Mouse (Mus musculus) small intestine, adult 2 months (tissue): ENCODE measurements around the gene Mrps6. TPM values are rescaled to one million over a fixed set of nuclear protein-coding genes. Genes with fewer than 3 reads are reported as not detected.

Experiments used
- H3K27ac ChIP-seq: fragments of 200-500 bp; 2 replicates; pipeline ENCODE4 v1.5.1; 2012; ENCODE audit warnings: low read depth, low read length, control low read depth, inconsistent platforms; ENCODE audit not compliant: insufficient read depth
- H3K27me3 ChIP-seq: fragments of 200-500 bp; 2 replicates; pipeline ENCODE4 v1.6.1; 2012; ENCODE audit warnings: mild to moderate bottlenecking, moderate library complexity, low read length, inconsistent platforms; ENCODE audit not compliant: control insufficient read depth, insufficient read depth
- H3K36me3 ChIP-seq: fragments of 200-500 bp; 2 replicates; pipeline ENCODE4 v1.6.1; 2012; ENCODE audit warnings: mild to moderate bottlenecking, low read length, control low read depth, inconsistent platforms; ENCODE audit not compliant: control insufficient read depth, insufficient read depth
- H3K4me1 ChIP-seq: fragments of 200-500 bp; 2 replicates; pipeline ENCODE4 v1.6.1; 2012; ENCODE audit warnings: low read length, inconsistent platforms, mixed read lengths; ENCODE audit not compliant: control insufficient read depth, insufficient read depth, insufficient read length
- H3K4me3 ChIP-seq: fragments of 200-500 bp; 2 replicates; pipeline ENCODE4 v1.5.1; 2012; ENCODE audit warnings: low read depth, mild to moderate bottlenecking, control low read depth, inconsistent platforms, low read length, moderate library complexity
- CTCF ChIP-seq: fragments of 200-500 bp; IDR thresholded peaks from 2 replicates; pipeline ENCODE4 v1.5.1; 2012; ENCODE audit warnings: low read depth, mild to moderate bottlenecking, control low read depth, inconsistent platforms, low read length, moderate library complexity, mixed read lengths; ENCODE audit not compliant: insufficient replicate concordance, insufficient read length; ENCODE audit errors: extremely low read depth
- POLR2A ChIP-seq: fragments of 200-500 bp; IDR thresholded peaks from 2 replicates; pipeline ENCODE4 v1.6.1; 2012; ENCODE audit warnings: low read depth, mild to moderate bottlenecking, control low read depth, inconsistent platforms, low read length, moderate library complexity
- WGBS: fragments of 180-500 bp; shearing (Covaris S2); methylation state at CpG from one replicate; pipeline ENCODE4 v1.1.7; 2018; 5-methylcytosine and 5-hydroxymethylcytosine counted together
- polyA plus RNA-seq: library from polyadenylated mRNA; depleted of rRNA; stranded (reverse); fragments of >200 nt; gene quantifications from 2 replicates; pipeline ENCODE4 v1.2.3, GENCODE M21; 2012

Gene Mrps6
- polyA plus RNA-seq, 1 experiment: 6.9 TPM

GRCm38 (mm10) chr16:92056711-92057110 is 1.4 kb upstream of the Mrps6 start:
- 68% methylated on average over 2 of the region's 2 CpGs for WGBS
- Histone ChIP-seq H3K4me3 (no peak overlapping the region), H3K27me3 (no peaks in the 10 kb centered on the region), H3K36me3 (peaks cover 2% of the 10 kb centered on the region; the same call in 1 of the 2 replicates), H3K27ac (no peak overlapping the region), H3K4me1 (peaks cover 8% of the 10 kb centered on the region)
- no peak for TF ChIP-seq POLR2A
- no peak for TF ChIP-seq CTCF

DNA sequence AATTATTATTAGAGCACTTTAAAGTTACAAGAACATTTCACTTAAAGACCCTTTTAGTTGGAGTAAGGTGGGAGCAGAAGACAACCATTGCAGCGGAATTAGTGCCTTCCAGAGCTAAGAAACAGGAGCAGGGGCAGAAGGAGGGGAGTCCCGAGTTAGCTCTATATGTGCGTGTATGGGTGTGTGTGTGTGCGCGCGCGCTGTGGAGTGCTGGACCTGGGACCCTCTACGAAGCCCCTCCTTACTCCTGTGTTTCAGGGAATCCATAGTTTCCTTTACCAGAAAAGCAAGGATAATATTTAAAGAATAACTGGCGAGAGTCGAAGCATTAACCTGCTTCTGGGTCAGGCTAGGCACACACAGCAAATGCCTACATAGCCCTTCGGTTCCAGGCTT is 616 bp upstream of the Mrps6 start:
- 5% methylated on average over 11 of the region's 11 CpGs for WGBS
- H3K27me3 ChIP-seq: no peaks in the 10 kb centered on the region
- H3K4me3 ChIP-seq: peak overlapping the region; percentile 100
- no peak for TF ChIP-seq CTCF
- TF ChIP-seq POLR2A: no peak
- peaks cover 2% of the 10 kb centered on the region; the same call in 1 of the 2 replicates for H3K36me3 ChIP-seq
- no peak overlapping the region; the same call in 1 of the 2 replicates for H3K27ac ChIP-seq
- peaks cover 5% of the 10 kb centered on the region; the same call in 1 of the 2 replicates for H3K4me1 ChIP-seq

DNA sequence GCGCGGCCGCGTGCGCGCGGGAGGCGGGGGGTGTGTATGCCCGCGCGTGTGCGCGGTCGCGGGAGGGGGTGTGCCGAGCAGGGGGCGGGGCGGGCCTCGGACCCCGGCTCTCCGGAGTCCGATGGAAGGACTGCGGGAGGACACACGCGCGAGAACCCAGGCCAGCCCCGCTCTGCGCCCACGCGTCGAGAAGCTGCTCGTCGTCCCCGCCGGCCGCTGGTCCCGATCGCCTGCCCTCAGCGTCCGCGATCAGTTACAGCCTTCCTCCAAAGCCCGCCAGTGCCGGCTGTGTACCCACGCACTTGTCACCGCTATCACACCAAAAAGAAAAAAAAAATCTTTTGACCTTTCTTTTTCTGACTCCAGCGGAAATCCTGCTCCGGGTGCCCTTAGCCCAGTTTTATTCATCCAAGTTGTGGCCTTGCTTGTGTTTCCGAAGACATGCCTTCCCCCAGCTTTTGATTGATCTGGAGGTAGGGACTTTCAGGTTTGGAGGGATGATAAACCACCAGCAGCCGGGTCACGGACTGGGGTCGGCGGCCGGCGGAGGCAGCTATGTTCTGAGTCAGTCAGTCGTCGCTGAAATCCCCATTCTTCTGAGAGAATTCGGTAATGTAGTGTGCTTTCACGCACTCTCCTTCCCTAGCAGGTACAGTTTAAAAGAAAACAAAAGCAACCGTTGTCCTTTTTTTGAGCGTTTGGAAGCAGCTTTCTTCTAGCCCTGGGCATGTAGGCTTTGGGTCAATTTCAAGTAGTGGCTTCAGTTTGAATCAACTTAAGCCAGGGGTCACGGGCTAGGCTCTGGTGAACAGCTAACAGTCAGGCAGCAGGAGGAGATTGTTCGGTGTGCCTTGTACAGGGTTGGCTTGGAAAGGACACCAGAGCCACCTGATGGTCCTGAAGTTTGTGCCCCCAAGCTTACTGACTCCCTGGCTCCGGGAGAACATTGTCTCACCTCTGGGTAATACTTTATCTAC is 862 bp downstream of the Mrps6 start:
- peaks cover 5% of the 10 kb centered on the region; the same call in 1 of the 2 replicates for H3K4me1 ChIP-seq
- WGBS: 3% methylated on average over 63 of the region's 63 CpGs
- no peak overlapping the region for H3K27ac ChIP-seq
- no peaks in the 10 kb centered on the region for H3K27me3 ChIP-seq
- peak overlapping the region; percentile 100 for H3K4me3 ChIP-seq
- H3K36me3 ChIP-seq: peaks cover 2% of the 10 kb centered on the region; the same call in 1 of the 2 replicates
- TF ChIP-seq POLR2A (no peak), CTCF (no peak)

DNA sequence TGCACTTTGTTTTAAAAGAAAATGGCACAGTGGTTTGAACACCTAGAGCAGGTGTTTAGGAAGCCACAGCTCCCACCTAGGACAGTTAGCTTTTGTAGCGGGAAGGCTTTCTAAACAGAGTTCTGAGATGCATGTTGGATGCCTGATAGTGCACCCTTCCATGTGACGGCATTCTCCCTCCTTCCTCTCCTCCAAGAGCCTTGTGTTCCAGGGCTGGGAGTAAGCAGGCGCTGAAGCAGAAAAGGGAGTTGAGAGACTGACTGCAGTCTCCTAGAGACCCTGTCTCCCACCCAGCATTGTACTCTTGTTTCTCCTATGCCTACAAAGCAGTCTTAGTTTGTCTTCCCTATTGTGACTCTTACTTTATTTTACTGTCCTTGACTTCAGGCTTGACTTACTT is 2.1 kb downstream of the Mrps6 start:
- H3K4me1 ChIP-seq: peaks cover 5% of the 10 kb centered on the region; the same call in 1 of the 2 replicates
- H3K27me3 ChIP-seq: no peaks in the 10 kb centered on the region
- no peak overlapping the region for H3K27ac ChIP-seq
- no peak overlapping the region for H3K4me3 ChIP-seq
- 93% methylated on average over 3 of the region's 3 CpGs for WGBS
- H3K36me3 ChIP-seq: peaks cover 2% of the 10 kb centered on the region; the same call in 1 of the 2 replicates
- no peak for TF ChIP-seq POLR2A
- TF ChIP-seq CTCF: no peak

- Histone ChIP-seq H3K4me3 (no peak overlapping the region), H3K27me3 (no peaks in the 10 kb centered on the region), H3K36me3 (peaks cover 2% of the 10 kb centered on the region; the same call in 1 of the 2 replicates), H3K27ac (no peak overlapping the region), H3K4me1 (peaks cover 5% of the 10 kb centered on the region; the same call in 1 of the 2 replicates)
- 91% methylated on average over 7 of the region's 7 CpGs for WGBS
- TF ChIP-seq POLR2A: no peak
- TF ChIP-seq CTCF: no peak
Measured at GRCm38 (mm10) chr16:92061586-92061985, 3.5 kb downstream of the Mrps6 start.

- Histone ChIP-seq H3K27ac (no peak overlapping the region), H3K4me3 (no peak overlapping the region), H3K27me3 (no peaks in the 10 kb centered on the region), H3K4me1 (peaks cover 5% of the 10 kb centered on the region; the same call in 1 of the 2 replicates), H3K36me3 (peaks cover 5% of the 10 kb centered on the region; the same call in 1 of the 2 replicates)
- 98% methylated on average over 1 of the region's 1 CpGs for WGBS
- TF ChIP-seq CTCF: no peak
- TF ChIP-seq POLR2A: no peak
Measured at GRCm38 (mm10) chr16:92062832-92063231, 4.8 kb downstream of the Mrps6 start.

DNA sequence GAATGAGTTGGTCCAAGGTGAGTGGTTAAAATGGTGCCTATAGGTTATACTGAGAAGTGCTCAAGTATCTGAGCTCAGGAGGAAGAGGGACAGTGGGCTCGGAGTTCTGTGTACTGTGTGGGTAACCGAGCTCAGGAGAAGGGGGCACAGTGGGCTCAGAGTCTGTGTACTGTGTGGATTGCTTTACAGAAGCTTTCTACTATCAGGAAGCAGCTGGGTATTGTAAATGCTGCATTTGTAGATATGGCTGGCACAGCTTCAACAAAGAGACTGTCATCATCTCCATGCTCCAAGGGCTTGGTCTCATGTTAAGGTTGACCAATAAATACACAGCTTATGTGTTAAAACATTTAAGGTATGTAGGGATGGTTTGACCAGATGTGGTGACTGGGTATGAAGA is 6.7 kb downstream of the Mrps6 start:
- no peaks in the 10 kb centered on the region for H3K27me3 ChIP-seq
- TF ChIP-seq CTCF (no peak), POLR2A (no peak)
- H3K27ac ChIP-seq: no peak overlapping the region
- H3K36me3 ChIP-seq: peaks cover 5% of the 10 kb centered on the region; the same call in 1 of the 2 replicates
- H3K4me1 ChIP-seq: no peaks in the 10 kb centered on the region; the same call in 1 of the 2 replicates
- H3K4me3 ChIP-seq: no peak overlapping the region
- 69% methylated on average over 2 of the region's 2 CpGs for WGBS
